Mouse (Mus musculus): Measurements from ENCODE around the gene Rrp7a.

GRCm38 (mm10) chr15:83124625-83125024, 2.0 kb upstream of the Rrp7a start:
- TF ChIP-seq CTCF (IDR thresholded peaks at IDR 0.05; ENCODE audit: control insufficient read depth, insufficient read depth, insufficient replicate concordance, low read depth, low read length) (no peak), POLR2A (IDR thresholded peaks at IDR 0.05; ENCODE audit: control insufficient read depth, low read depth, low read length) (no peak)
